Mouse (Mus musculus): ENCODE results near the gene Pwwp2b. TPM values are rescaled to one million over a fixed set of nuclear protein-coding genes. Genes with fewer than 3 reads are reported as not detected.

The Pwwp2b gene
- polyA plus RNA-seq (2015; fragmentation: Nextera tagmentation; extraction: Ambion mirVana): 5.1 and 5.9 TPM in 2 replicates

DNA sequence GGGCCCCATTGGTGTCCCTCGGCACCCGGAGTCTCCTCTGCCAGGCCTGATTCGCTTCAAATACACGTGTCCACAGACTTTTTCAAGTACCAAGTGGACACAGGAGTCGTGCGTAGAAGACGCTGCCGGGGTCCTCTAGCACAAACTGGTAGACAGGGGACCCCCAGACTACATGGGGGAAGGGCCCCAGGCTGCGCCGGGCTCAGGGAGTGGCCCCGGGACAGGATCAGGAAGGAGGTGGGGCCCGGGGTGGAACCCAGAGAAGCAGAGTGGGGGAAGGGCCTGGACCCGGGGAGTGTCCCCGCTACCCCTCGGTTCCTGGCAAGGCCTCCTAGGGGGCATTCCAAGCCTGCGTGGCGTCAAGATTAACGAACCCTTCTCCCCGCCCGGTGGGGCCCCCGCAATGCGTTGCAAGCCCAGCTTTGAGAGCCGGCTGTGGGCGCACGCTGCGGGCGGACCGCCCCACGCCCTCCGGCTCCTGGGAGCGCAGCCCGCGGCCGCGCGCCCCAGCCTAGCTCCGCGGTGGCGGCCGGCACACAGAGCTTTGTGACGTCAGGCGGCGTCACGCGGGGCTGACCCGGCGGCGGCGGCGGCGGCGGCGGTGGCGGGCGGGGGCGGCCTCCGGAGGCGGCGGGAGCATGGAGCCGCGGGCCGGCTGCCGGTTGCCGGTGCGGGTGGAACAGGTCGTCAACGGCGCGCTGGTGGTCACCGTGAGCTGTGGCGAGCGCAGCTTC lies at the start of gene Pwwp2b:
Pwwp2b (plus strand) TSS at position 602 of the 734 bp plus-strand sequence.
- under 1% methylated on average over 66 of the region's 72 CpGs for WGBS
- no peaks in the 10 kb centered on the region for H3K9me3 ChIP-seq
- peak within 1 kb of the TSS; percentile 66 for H3K9ac ChIP-seq (replicated peaks)
- peaks cover 7% of the 10 kb centered on the region; the same call in 1 of the 2 replicates for H3K27me3 ChIP-seq
- peak within 1 kb of the TSS; percentile 38 for H3K27ac ChIP-seq (replicated peaks)
- H3K4me2 ChIP-seq (replicated peaks): peak within 1 kb of the TSS; percentile 88
- peak within 1 kb of the TSS; percentile 53 for H3K4me3 ChIP-seq
- ATAC-seq (replicated peaks): peak; percentile 84
- peaks cover 31% of the 10 kb centered on the region for H3K4me1 ChIP-seq
- no peaks in the 10 kb centered on the region for H3K36me3 ChIP-seq

DNA sequence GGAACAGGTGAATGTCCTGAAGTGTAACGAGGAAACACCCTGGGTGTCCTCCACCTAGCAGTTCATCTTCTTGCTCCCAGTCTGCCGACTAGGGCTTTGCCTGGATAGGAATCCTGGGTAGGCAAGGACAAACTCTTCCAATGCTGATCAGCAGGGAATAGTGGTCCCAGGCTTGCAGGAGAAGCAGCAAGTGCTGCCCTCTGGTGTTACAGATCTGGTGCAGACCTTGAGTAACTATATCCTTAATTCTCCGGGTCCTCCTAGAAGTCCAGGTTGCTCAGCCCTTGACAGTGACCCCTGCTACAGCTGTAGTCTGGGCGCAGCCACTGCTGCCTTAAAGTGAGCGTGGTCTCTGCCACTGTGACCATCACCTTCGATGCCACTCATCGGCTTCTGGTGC lies 48.2 kb upstream of the Pwwp2b start:
- peak; percentile 38; the same call in 1 of the 2 replicates for ATAC-seq (replicated peaks)
- Histone ChIP-seq H3K9ac (replicated peaks) (no peak overlapping the region), H3K9me3 (no peaks in the 10 kb centered on the region), H3K4me1 (no peaks in the 10 kb centered on the region), H3K27ac (replicated peaks) (no peak overlapping the region), H3K27me3 (peaks cover 9% of the 10 kb centered on the region; the same call in 1 of the 2 replicates), H3K36me3 (no peaks in the 10 kb centered on the region), H3K4me3 (no peak overlapping the region), H3K4me2 (replicated peaks) (no peak overlapping the region)
- 29% methylated on average over 7 of the region's 7 CpGs for WGBS

DNA sequence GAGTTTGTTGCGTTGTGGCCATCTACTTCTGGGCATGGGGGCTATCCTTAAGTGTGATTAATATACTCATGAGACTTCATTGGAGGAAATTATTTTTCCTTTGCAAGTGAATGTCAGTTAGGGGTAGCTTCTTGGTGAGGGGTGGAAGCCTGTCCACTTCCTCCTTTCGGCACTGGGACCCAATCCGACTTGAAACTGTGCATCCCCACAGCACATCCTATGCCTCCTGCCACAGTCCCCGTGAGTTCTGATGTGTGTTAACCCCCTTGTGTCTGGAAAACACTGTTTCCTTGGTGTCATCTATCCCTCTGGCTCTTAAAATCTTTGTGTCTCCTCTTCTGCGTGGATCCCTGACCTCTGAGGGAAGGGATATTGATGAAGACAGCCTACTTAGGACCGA lies 47.1 kb upstream of the Pwwp2b start:
- WGBS: 64% methylated on average over 6 of the region's 6 CpGs

DNA sequence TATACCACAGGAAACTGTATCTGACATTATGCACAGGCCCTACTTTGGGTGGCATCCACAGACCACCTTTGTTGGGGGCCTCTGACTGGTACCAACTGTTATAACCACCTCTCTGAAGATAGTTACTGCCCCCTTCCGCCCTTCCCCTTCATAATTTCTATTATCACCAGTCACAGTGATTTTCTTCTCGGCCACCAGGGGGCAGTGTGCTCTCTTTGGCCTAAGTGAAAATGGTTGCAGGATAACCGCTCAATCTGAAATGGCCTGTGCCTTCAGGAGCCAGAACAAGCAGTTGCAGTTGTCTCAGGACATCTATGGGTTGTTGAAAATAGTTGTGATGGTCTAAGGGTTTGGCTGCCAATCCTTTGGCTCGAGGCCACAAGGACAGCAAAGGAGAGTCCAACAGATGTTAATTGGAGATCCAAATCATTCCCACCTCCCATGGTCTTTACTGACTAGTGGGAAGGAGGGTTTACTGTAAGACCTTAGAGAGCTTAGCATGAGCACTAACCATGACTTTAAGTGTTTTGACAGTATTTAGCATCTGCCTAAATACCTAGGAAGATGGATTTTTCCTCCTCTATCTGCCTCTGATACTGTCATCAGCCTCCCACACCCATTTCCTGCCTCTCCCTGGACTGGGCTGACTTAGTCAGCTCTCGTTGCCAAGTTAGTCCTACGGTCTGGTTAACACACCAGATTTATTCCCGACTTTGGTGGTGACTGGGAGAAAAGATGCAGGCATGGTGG lies 40.1 kb upstream of the Pwwp2b start:
- peaks cover 6% of the 10 kb centered on the region for H3K4me1 ChIP-seq
- no peaks in the 10 kb centered on the region for H3K27me3 ChIP-seq
- H3K36me3 ChIP-seq: no peaks in the 10 kb centered on the region
- WGBS: 33% methylated on average over 7 of the region's 7 CpGs
- H3K27ac ChIP-seq (replicated peaks): no peak overlapping the region
- no peak overlapping the region for H3K9ac ChIP-seq (replicated peaks)
- 0 out of 2 replicates have a peak, but pooled peaks have one; percentile 32 for ATAC-seq (replicated peaks)
- no peaks in the 10 kb centered on the region for H3K9me3 ChIP-seq
- H3K4me2 ChIP-seq (replicated peaks): no peak overlapping the region
- no peak overlapping the region for H3K4me3 ChIP-seq

More for the DNA sequence above, 47.1 kb upstream of the Pwwp2b start:
- Histone ChIP-seq H3K4me3 (no peak overlapping the region), H3K9ac (replicated peaks) (no peak overlapping the region), H3K9me3 (no peaks in the 10 kb centered on the region), H3K36me3 (no peaks in the 10 kb centered on the region), H3K4me1 (no peaks in the 10 kb centered on the region), H3K4me2 (replicated peaks) (no peak overlapping the region), H3K27ac (replicated peaks) (no peak overlapping the region), H3K27me3 (peaks cover 9% of the 10 kb centered on the region; the same call in 1 of the 2 replicates)
- no peak for ATAC-seq (replicated peaks)

DNA sequence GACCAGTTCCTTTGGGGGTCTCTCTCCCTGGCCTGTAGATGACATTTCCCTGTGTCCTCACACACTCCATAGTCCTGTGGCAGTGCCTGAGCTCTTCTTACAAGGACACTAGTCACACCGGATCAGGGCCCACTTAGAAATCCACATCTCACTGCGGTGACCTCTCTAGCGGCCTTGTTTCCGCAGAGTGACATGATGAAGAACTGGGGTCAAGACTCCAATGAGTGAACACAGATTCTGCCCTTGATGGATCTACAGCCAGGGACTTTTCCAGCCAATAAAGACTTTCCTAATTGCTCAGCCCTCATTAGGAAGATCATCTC lies 39.5 kb upstream of the Pwwp2b start:
- Histone ChIP-seq H3K4me2 (replicated peaks) (no peak overlapping the region), H3K9ac (replicated peaks) (no peak overlapping the region), H3K27me3 (no peaks in the 10 kb centered on the region), H3K27ac (replicated peaks) (no peak overlapping the region), H3K4me1 (peaks cover 10% of the 10 kb centered on the region), H3K4me3 (no peak overlapping the region), H3K36me3 (no peaks in the 10 kb centered on the region), H3K9me3 (no peaks in the 10 kb centered on the region)
- WGBS: 93% methylated on average over 4 of the region's 4 CpGs
- no peak for ATAC-seq (replicated peaks)

DNA sequence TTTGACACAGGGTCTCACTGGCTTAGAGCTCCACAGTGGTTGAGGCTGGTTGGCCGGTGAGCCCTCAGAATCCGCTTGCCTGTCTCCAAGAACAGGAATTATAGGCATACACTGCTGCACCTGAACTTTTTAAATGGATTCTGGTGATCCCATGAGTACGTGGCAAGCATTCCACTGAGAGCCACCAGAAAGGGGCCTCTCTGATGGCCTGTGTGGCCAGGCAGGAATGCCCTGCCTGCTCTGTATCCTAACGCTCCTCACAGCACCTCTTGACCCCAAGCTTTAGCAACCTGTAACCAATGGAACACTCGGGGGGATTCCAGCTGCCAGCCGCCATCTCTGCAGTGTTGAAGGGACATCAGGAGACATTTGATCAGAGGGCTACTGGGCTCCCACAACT lies 36.5 kb upstream of the Pwwp2b start:
- H3K4me3 ChIP-seq: no peak overlapping the region
- WGBS: 83% methylated on average over 6 of the region's 6 CpGs

DNA sequence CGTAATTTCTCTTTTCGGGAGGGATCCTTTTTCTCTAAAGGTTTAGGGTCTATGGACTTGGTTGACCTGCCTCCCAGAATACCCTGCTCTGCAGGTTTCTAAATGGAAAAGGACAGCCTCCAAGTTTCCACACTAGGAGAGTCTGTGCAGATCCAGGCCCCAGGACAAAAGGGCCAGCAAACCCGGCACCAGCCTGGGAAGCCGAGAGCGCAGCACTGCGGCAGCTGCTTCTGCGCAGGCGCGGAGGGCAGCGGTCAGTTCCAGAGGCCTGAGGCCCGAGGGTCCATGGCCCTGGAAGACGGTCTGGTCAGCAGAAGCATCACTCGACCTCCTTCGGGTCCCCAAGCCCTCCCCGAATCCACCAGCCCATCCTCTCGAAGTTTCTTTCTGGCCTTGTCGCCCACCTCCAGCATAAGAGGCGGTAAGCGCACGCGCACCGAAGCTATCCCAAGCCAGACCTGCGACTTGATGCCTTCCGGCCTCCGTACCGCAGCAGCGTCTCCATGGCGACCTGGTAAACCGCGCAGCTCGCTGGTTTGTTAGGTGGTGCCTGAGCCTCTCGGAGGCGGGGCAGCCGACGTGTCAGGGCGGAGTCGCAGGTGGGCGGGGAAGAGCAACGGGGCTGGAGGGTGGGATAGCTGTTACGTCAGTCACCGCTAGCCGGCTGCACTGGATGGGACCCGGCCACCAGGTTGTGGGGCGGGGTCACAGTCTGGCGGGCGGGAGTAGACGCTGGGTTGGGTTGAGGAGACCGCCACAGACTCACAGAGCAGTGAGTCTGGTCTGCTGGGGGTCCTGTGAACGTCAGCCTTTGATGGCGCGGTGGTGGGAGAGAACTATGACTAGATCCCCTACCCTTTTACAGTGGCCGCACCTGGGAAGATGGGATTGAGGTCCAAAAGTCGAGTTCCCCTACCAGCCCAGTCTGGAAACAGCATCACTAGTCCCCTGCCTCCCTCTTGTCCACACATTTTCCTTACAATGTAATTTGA lies 35.2 kb upstream of the Pwwp2b start, which contains the start of the genes Lrrc27 and Stk32c:
Lrrc27 (plus strand) TSS at position 235 of the 992 bp plus-strand sequence.
Stk32c (minus strand) TSS at position 554 of the 992 bp plus-strand sequence.
- peaks cover 13% of the 10 kb centered on the region for H3K4me1 ChIP-seq
- peak within 1 kb of the TSS; percentile 81 for H3K9ac ChIP-seq (replicated peaks)
- peak within 1 kb of the TSS; percentile 86 for H3K27ac ChIP-seq (replicated peaks)
- H3K36me3 ChIP-seq: no peaks in the 10 kb centered on the region
- H3K9me3 ChIP-seq: no peaks in the 10 kb centered on the region
- 2% methylated on average over 53 of the region's 53 CpGs for WGBS
- H3K4me2 ChIP-seq (replicated peaks): peak within 1 kb of the TSS; percentile 68
- no peaks in the 10 kb centered on the region for H3K27me3 ChIP-seq
- H3K4me3 ChIP-seq: peak within 1 kb of the TSS; percentile 82
- peak; percentile 99 for ATAC-seq (replicated peaks)

More for the DNA sequence above, 36.5 kb upstream of the Pwwp2b start:
- Histone ChIP-seq H3K36me3 (no peaks in the 10 kb centered on the region), H3K9me3 (no peaks in the 10 kb centered on the region), H3K27me3 (no peaks in the 10 kb centered on the region), H3K27ac (replicated peaks) (no peak overlapping the region), H3K4me2 (replicated peaks) (no peak overlapping the region), H3K4me1 (peaks cover 13% of the 10 kb centered on the region), H3K9ac (replicated peaks) (no peak overlapping the region)
- no peak for ATAC-seq (replicated peaks)

DNA sequence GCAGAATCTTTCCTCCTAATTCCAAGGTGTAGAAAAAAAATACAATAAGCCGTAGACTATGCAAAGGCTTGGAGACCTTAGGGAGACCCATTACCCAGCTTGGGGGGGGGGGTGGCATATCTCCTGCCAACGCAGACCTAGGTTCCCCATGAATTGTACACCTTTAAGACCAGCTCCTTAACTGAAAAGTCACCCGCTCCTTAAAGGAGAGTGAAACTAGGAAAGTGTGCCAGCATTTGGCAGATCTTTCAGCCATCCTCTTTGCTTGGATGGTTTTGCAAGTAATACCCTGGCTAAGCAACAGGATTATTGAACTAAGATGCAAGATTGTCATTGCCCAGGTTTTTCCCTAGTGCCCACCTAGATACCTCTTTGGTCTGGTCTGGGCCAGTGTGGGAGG lies 34.5 kb upstream of the Pwwp2b start:
- H3K27me3 ChIP-seq: no peaks in the 10 kb centered on the region
- ATAC-seq (replicated peaks): peak; percentile 15; the same call in 1 of the 2 replicates
- H3K4me2 ChIP-seq (replicated peaks): peak overlapping the region; percentile 68
- H3K4me1 ChIP-seq: peaks cover 13% of the 10 kb centered on the region
- peak overlapping the region; percentile 81 for H3K9ac ChIP-seq (replicated peaks)
- no peaks in the 10 kb centered on the region for H3K9me3 ChIP-seq
- peak overlapping the region; percentile 86 for H3K27ac ChIP-seq (replicated peaks)
- 71% methylated on average over 3 of the region's 3 CpGs for WGBS
- H3K36me3 ChIP-seq: no peaks in the 10 kb centered on the region
- H3K4me3 ChIP-seq: peak overlapping the region; percentile 82

DNA sequence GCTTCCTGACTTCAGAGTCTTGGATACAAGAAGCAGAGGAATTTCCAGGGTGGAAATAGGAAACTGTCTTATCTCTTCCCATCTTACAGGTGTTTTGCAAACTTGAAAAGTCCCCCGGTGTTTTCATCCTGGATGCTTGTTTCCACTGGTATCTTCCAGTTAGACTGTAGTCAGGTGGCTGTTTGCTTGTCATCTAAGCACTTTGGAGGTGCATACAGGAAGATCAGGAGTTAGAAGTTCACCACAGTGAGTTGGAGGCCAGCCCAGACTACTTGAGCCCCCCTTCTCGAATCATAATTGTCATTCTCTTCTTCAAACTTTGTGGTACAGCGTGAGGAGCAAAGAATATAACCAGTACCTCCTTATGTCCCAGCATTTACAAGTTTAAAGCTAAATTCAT lies 34.1 kb upstream of the Pwwp2b start:
- WGBS: 75% methylated on average over 3 of the region's 3 CpGs
- no peak overlapping the region for H3K27ac ChIP-seq (replicated peaks)
- no peak overlapping the region for H3K4me2 ChIP-seq (replicated peaks)
- H3K9me3 ChIP-seq: no peaks in the 10 kb centered on the region
- peaks cover 13% of the 10 kb centered on the region for H3K4me1 ChIP-seq
- H3K36me3 ChIP-seq: no peaks in the 10 kb centered on the region
- H3K4me3 ChIP-seq: no peak overlapping the region
- no peak for ATAC-seq (replicated peaks)
- H3K27me3 ChIP-seq: no peaks in the 10 kb centered on the region
- no peak overlapping the region for H3K9ac ChIP-seq (replicated peaks)

DNA sequence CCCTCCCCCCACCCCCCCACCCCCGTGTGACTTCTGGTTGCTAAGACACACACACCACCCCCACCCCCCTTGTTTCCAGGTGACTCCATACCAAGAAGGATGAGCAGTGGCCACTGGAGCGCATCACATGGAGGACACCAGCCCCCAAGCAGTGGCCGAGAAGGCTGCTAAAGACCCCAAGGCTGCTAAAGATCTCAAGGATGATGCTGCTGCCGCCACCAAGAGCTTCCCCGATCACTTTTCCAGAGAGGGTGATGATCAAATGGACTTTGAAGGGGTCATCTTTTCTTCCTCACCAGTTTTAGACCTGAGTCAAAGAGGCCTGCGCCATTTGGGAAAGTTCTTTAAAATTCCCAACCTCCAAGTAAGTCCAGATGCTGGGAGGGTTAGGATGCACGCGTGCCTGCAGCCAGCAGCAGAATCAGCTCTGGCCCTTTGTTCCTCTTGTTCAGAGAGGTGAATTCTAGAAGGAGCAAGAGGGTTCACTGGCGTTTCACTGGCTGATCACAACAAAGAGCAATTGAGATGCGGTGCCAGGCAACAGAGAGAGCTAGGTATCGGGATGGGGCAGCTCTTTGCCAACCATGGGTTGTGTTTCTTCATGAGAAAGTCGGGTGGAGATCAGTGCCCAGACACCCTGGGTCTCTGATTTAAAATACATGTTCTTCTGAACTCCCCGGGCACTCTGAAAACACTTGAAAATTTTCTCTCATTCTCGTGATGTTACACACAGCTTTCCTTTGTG lies 33.5 kb upstream of the Pwwp2b start:
- no peak overlapping the region for H3K4me2 ChIP-seq (replicated peaks)
- H3K27me3 ChIP-seq: no peaks in the 10 kb centered on the region
- 78% methylated on average over 14 of the region's 14 CpGs for WGBS
- H3K9ac ChIP-seq (replicated peaks): no peak overlapping the region
- H3K4me3 ChIP-seq: no peak overlapping the region
- no peaks in the 10 kb centered on the region for H3K9me3 ChIP-seq
- no peak overlapping the region for H3K27ac ChIP-seq (replicated peaks)
- no peaks in the 10 kb centered on the region for H3K36me3 ChIP-seq
- peaks cover 13% of the 10 kb centered on the region for H3K4me1 ChIP-seq
- no peak for ATAC-seq (replicated peaks)

DNA sequence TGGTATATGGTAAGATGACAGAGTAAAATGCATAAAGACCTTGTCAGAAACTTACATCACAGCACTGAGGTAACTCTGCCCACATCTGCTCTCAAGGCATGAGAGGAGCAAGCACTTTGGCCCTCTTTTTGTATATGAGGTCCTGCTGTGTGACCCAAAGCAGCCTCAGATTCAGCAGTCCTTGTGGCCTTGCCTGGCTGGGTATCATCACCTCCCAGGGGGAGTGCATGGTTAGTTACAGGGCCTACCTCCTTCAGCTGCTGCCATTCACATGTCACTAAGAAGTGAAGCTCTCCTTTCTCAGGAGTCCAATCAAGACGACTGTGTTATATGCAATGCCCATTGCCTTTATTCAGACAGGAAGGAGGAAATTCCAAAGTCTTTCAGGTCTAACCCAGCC lies 32.8 kb upstream of the Pwwp2b start:
- no peaks in the 10 kb centered on the region for H3K27me3 ChIP-seq
- H3K4me2 ChIP-seq (replicated peaks): no peak overlapping the region
- no peak overlapping the region for H3K27ac ChIP-seq (replicated peaks)
- no peak for ATAC-seq (replicated peaks)
- peaks cover 13% of the 10 kb centered on the region for H3K4me1 ChIP-seq
- no peaks in the 10 kb centered on the region for H3K36me3 ChIP-seq
- H3K4me3 ChIP-seq: no peak overlapping the region
- no peaks in the 10 kb centered on the region for H3K9me3 ChIP-seq
- no peak overlapping the region for H3K9ac ChIP-seq (replicated peaks)
- WGBS: 78% methylated on average over 1 of the region's 1 CpGs
